Comparison of ENCODE assay signal across 8 mouse cellular contexts in genomic region chr4:140679038-140679437, GRCm38 (mm10). TPM values are rescaled to one million over a fixed set of nuclear protein-coding genes. Genes with fewer than 3 reads are reported as not detected.
A peak's percentile ranks its signal among the peaks of the same experiment; 100 is the strongest.
DNase-seq lines count a peak whose midpoint lies in the region; TF ChIP-seq lines count a peak whose summit lies in the region.

No protein-coding gene starts in this region.

- H3K27ac ChIP-seq in gastrocnemius, adult 2 months = no peak overlapping the region
- no peak overlapping the region for H3K27ac ChIP-seq in liver, adult 2 months (replicated peaks; ENCODE audit: insufficient read depth, low read depth, low read length)

- no peaks in the 10 kb centered on the region for H3K36me3 ChIP-seq in liver, adult 2 months (ENCODE audit: control insufficient read depth, insufficient read depth, low read length)

- WGBS in liver, adult 2 months = 26% methylated on average over 5 of the region's 5 CpGs

- H3K4me1 ChIP-seq in liver, adult 2 months (ENCODE audit: control insufficient read depth, insufficient read depth, low read length) = 0 out of 2 replicates have a peak, but pooled peaks cover 2% of the 10 kb centered on the region

- DNase-seq in gastrocnemius, adult 2 months = peak; percentile 65
- no peak for DNase-seq in gastrocnemius, postnatal 36 days
- peak; percentile 50 for DNase-seq in right cerebral cortex, postnatal 14 days
- DNase-seq in right cerebral cortex, postnatal 25 days = no peak
- peak; percentile 75 for DNase-seq in embryo, embryonic 9.5 days (ENCODE audit: extremely low spot score)
- DNase-seq in liver, adult 2 months (ENCODE audit: extremely low read depth, low read depth, low spot score) = no peak
- peak; percentile 68 for DNase-seq in testis, postnatal 10 days (ENCODE audit: low spot score)
- DNase-seq in frontal cortex, postnatal 10 days (ENCODE audit: low spot score in 2 of 2) = no peak

- no peak overlapping the region for H3K4me3 ChIP-seq in gastrocnemius, adult 2 months
- no peak overlapping the region for H3K4me3 ChIP-seq in liver, adult 2 months (ENCODE audit: insufficient read depth, low read depth, low read length)

- no peak for TF ChIP-seq POLR2A in liver, adult 2 months (IDR thresholded peaks at IDR 0.05; ENCODE audit: extremely low read depth, insufficient read depth, low read length)

- no peaks in the 10 kb centered on the region for H3K27me3 ChIP-seq in liver, adult 2 months (ENCODE audit: control insufficient read depth, insufficient read depth, low read length)

- no peak overlapping the region for H3K9ac ChIP-seq in liver, adult 2 months (ENCODE audit: low read depth, low read length)

- intact Hi-C loops in gastrocnemius, adult 2 months (cut with DNase I) = loop anchor here (1.0 to 2.0 kb wide), 2 partner anchors 35 to 124 kb away; no protein-coding TSS in a partner anchor
- intact Hi-C loops in gastrocnemius, postnatal 36 days (cut with DNase I) = loop anchor here (1.0 to 5.0 kb wide), 3 partner anchors 34 to 427 kb away; no protein-coding TSS in a partner anchor

- TF ChIP-seq CTCF in gastrocnemius, adult 2 months (IDR thresholded peaks at IDR 0.05) = peak; percentile 85
- TF ChIP-seq CTCF in liver, adult 2 months (IDR thresholded peaks at IDR 0.05; ENCODE audit: low read depth, low read length) = peak; percentile 85

- H3K79me2 ChIP-seq in liver, adult 2 months (ENCODE audit: control insufficient read depth, insufficient read depth, low read length) = no peaks in the 10 kb centered on the region

RNA-seq across cellular contexts. Expression of gene Arhgef10l, which starts 13.2 kb away (rescaled TPM):
- total RNA-seq in gastrocnemius, adult 2 months (2021) = 10 to 100 TPM; 50.9 to 66.3 TPM
- total RNA-seq in gastrocnemius, postnatal 36 days (2021) = 10 to 100 TPM; 39.0 to 49.9 TPM
- 17.7 and 25.5 TPM in 2 replicates for total RNA-seq in liver, adult 2 months (2014; rRNA removed)
- 54.4 and 69.9 TPM in 2 replicates for polyA plus RNA-seq in liver, adult 2 months (2012; rRNA removed)

RNA-seq across cellular contexts. Expression of gene Rcc2, which starts 21.3 kb away (rescaled TPM):
- total RNA-seq in gastrocnemius, adult 2 months (2021) = 1 to 10 TPM; 5.9 to 8.8 TPM
- 1 to 10 TPM; 8.1 to 9.5 TPM for total RNA-seq in gastrocnemius, postnatal 36 days (2021)
- total RNA-seq in liver, adult 2 months (2014; rRNA removed) = 5.3 and 7.2 TPM in 2 replicates
- 14.3 and 16.3 TPM in 2 replicates for polyA plus RNA-seq in liver, adult 2 months (2012; rRNA removed)

Comparison
In these comparisons a context has a peak if more than half of its experiments do, and no peak if none do; other contexts are left out.
1. DNase-seq: peak in gastrocnemius, adult 2 months (single experiment), right cerebral cortex, postnatal 14 days (single experiment), embryo, embryonic 9.5 days (single experiment) and testis, postnatal 10 days (single experiment); none in gastrocnemius, postnatal 36 days (0 of 2), right cerebral cortex, postnatal 25 days (single experiment), liver, adult 2 months (single experiment) and frontal cortex, postnatal 10 days (0 of 2).